Mouse (Mus musculus) ES-E14 (cell line): Measurements from ENCODE around the gene Abca17.

Source experiments
- CHD2 ChIP-seq: IDR thresholded peaks from 2 replicates; pipeline ENCODE4 v1.6.1; 2014; ENCODE audit warnings: mild to moderate bottlenecking, low read depth, low read length, inconsistent platforms
- HCFC1 ChIP-seq: IDR thresholded peaks from 2 replicates; pipeline ENCODE4 v1.6.1; 2012; ENCODE audit warnings: low read length, inconsistent platforms, borderline replicate concordance; ENCODE audit not compliant: insufficient read depth
- ZNF384 ChIP-seq: IDR thresholded peaks from 2 replicates; pipeline ENCODE4 v1.6.1; 2012; ENCODE audit warnings: low read depth, low read length, inconsistent platforms

GRCm38 (mm10) chr17:24222653-24223052 is 128.2 kb downstream of the Abca17 start:
- TF ChIP-seq CHD2 (no peak), HCFC1 (no peak), ZNF384 (no peak)
